Mouse (Mus musculus) limb, embryonic 11.5 days (tissue): Measurements from ENCODE around the gene Ear2. TPM values are rescaled to one million over a fixed set of nuclear protein-coding genes. Genes with fewer than 3 reads are reported as not detected.
"Not testable (repeated sequence)": the region's sequence is repeated elsewhere in the genome, so short reads cannot be mapped to it uniquely, and the experiment has no call there.

Experiments
- ATAC-seq: fragments of 200-750 bp; cut with Nextera tagmentation; 2 replicates; pipeline ENCODE4 v1.8.0; 2017; ENCODE audit warnings: low read depth; ENCODE audit not compliant: insufficient number of reproducible peaks, low FRiP score, low TSS enrichment
- DNase-seq: peaks from one replicate; pipeline ENCODE4 v3.0.0-alpha.2; 2015; ENCODE audit warnings: low spot score
- H3K27ac ChIP-seq: fragments of 300-500 bp; sonication (generic); replicated peaks from 2 replicates; pipeline ENCODE4 v1.5.1; 2014; ENCODE audit warnings: low read depth, mild to moderate bottlenecking, low read length
- H3K27me3 ChIP-seq: fragments of 300-500 bp; sonication (generic); 2 replicates; pipeline ENCODE4 v1.6.1; 2014; ENCODE audit warnings: mild to moderate bottlenecking, low read length, mixed read lengths; ENCODE audit not compliant: control insufficient read depth, insufficient read depth
- H3K36me3 ChIP-seq: fragments of 300-500 bp; sonication (generic); 2 replicates; pipeline ENCODE4 v1.6.1; 2014; ENCODE audit warnings: mild to moderate bottlenecking, low read length, moderate library complexity, mixed read lengths; ENCODE audit not compliant: control insufficient read depth, insufficient read depth
- H3K4me1 ChIP-seq: fragments of 300-500 bp; sonication (generic); 2 replicates; pipeline ENCODE4 v1.6.1; 2014; ENCODE audit warnings: low read length, mixed read lengths; ENCODE audit not compliant: control insufficient read depth, insufficient read depth
- H3K4me2 ChIP-seq: fragments of 300-500 bp; sonication (generic); 2 replicates; pipeline ENCODE4 v1.6.1; 2014; ENCODE audit warnings: low read depth, mild to moderate bottlenecking, moderate library complexity; ENCODE audit not compliant: severe bottlenecking
- H3K4me3 ChIP-seq: fragments of 300-500 bp; sonication (generic); 2 replicates; pipeline ENCODE4 v1.5.1; 2014; ENCODE audit warnings: low read depth, low read length
- H3K9ac ChIP-seq: fragments of 300-500 bp; sonication (generic); 2 replicates; pipeline ENCODE4 v1.6.1; 2014; ENCODE audit warnings: mild to moderate bottlenecking, low read length
- H3K9me3 ChIP-seq: fragments of 300-500 bp; sonication (generic); 2 replicates; pipeline ENCODE4 v1.6.1; 2016; ENCODE audit warnings: low read length; ENCODE audit not compliant: control insufficient read depth
- WGBS: fragments of 180-500 bp; shearing (Covaris S2); extraction: QIAGEN DNeasy Blood & Tissue Kit; methylation state at CpG from one replicate; pipeline ENCODE4 v1.1.7; 2014; 5-methylcytosine and 5-hydroxymethylcytosine counted together
- polyA plus RNA-seq: library from polyadenylated mRNA; unstranded; fragments of >200 nt; fragmentation: Nextera tagmentation; extraction: Ambion mirVana; gene quantifications from 2 replicates; pipeline ENCODE4 v1.2.1, GENCODE M21; 2014

Ear2 gene
- polyA plus RNA-seq = 0.28 TPM in 1 of 2 replicates, not detected in the other

DNA sequence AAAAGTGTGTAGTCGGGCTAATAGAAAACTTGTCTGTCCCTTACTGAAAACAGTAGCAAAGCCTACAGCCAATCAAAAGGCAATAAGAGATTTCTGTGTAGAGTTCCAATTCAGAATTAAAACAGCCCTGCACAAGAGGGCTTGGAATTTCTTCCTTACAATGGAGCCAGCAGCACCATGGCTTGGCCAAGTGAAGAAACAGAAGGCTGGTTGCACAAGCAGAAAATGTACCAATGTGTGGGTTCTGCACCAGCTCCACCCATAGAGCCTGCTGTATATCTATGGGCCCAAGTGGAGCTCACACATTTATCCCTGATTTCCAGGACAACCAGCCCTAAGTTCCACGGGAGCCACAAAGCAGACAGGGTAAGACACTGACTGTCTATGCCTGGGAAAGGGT, at the start of gene Ear2:
TSS of gene Ear2 (plus strand) at position 301 of the 400 bp plus-strand sequence.
- not testable (repeated sequence) for DNase-seq, ATAC-seq, H3K27me3 ChIP-seq, H3K4me1 ChIP-seq, H3K36me3 ChIP-seq, H3K27ac ChIP-seq, H3K4me2 ChIP-seq, H3K9ac ChIP-seq, H3K9me3 ChIP-seq, H3K4me3 ChIP-seq
- 88% methylated on average over 2 of the region's 2 CpGs for WGBS

DNA sequence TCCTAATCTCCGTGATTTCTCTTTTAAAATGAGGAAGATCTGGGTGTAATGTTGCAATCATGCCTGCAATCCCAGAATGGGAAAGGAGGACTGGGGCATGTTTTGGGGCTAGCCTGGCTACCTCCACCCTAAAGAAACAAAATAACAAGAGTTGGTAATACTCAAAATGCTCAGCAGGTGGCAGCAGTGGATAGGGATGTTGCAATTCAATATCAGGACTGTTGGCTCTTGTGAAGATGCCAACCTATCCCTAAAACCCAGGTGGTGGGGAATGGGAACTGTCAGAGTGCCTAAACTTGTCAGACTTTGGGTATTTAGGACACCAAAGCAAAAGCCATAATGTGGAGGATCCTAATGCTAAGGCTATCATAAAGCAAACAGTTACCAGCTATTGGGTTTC, 34.6 kb upstream of the Ear2 start:
- H3K27me3 ChIP-seq, H3K4me2 ChIP-seq, H3K36me3 ChIP-seq, H3K27ac ChIP-seq, ATAC-seq, H3K4me3 ChIP-seq, H3K4me1 ChIP-seq, H3K9me3 ChIP-seq, H3K9ac ChIP-seq: not testable (repeated sequence)
- peak; percentile 23 for DNase-seq
- WGBS = 81% methylated on average over 1 of the region's 1 CpGs

DNA sequence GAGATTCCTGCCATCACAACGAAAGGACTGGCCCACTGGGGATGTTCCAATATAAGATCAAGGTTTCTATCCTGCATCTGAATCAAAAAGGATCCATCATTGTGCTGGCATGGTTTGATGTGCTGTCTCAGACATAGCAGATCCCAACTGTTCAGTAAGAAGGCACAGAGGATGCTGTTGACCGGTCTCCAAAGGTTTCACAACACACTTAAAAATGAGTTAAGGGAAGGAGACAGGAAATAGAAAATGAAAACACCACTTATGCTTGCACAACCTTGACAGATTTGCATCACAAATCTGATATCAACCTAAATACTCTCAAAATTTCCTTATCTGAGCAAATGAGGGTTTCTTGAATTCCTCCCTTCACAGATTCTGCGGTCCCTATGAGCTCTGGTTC, 31.9 kb upstream of the Ear2 start:
- 77% methylated on average over 1 of the region's 3 CpGs for WGBS
- H3K9ac ChIP-seq, H3K4me2 ChIP-seq, ATAC-seq, DNase-seq, H3K27ac ChIP-seq, H3K27me3 ChIP-seq, H3K4me1 ChIP-seq, H3K4me3 ChIP-seq, H3K36me3 ChIP-seq, H3K9me3 ChIP-seq: not testable (repeated sequence)

DNA sequence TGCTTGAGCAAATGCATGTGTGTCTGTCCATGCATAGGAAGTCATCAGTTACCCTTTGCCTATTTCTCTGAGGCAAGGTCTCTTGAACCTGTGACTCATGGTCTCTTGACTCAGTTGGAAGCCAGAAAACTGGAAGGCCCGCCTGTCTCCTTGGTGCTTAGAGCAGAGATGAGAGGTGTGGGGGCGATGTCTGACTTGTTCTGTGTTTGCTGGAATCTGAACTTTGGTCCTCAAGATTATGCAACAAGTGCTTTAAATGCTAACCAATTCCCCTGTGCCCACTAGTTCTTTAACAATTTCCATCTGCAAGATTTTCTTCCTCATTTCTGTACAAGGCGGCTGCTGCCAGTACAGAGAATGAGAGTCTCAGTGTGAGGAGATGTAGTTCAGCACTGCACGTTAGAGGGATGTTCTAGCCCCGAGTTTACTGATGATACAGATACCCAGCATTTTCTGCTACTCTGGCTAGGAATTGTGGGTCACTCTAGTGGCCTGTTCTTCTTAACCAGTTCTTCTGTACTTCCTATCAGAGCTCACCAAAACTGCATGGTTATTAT, 24.6 kb upstream of the Ear2 start:
- DNase-seq, H3K27me3 ChIP-seq, H3K4me3 ChIP-seq, H3K4me2 ChIP-seq, H3K4me1 ChIP-seq, H3K36me3 ChIP-seq, ATAC-seq, H3K27ac ChIP-seq, H3K9ac ChIP-seq, H3K9me3 ChIP-seq: not testable (repeated sequence)
- 78% methylated on average over 4 of the region's 5 CpGs for WGBS

DNA sequence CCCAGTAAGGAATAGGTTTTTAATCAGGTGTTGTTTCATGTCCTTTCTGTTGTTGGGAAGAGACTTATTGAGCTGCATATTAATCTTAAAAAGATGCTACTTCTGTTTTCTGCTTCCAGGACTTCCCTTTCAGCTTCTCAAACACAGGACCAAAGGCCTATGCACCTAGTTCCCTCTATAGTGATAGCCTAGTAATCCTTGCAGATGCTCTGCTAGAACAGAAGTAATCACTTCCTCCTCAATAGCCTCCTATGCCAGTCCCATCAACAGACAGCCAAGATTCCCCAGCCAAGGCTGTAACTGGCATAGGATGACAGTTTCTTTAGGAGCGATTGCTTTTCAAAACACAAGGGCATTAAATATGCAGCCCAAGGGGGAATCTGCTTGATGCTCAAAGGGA, 15.9 kb upstream of the Ear2 start:
- H3K36me3 ChIP-seq, H3K9me3 ChIP-seq, H3K27ac ChIP-seq, H3K4me2 ChIP-seq, H3K27me3 ChIP-seq, H3K4me3 ChIP-seq, ATAC-seq, H3K9ac ChIP-seq, H3K4me1 ChIP-seq, DNase-seq: not testable (repeated sequence)
- 96% methylated on average over 1 of the region's 1 CpGs for WGBS

DNA sequence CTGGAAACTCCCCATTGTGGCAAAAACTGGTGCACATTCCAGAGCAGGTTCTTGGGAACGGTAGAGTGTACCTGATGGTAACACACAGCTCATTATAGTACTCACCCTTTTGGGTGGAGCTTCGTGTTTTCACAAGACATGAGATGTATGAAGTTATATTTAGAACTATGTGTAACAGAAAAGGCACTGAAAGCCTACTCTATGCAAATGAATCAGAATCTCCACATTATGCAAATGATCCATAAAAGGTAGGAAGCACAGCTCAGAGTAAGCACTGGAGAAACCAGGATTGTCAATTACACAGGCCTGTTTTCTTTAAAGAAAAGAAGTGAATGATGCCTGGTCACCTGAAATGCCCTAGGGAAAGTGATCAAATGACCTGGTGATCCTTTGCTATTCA, 14.9 kb upstream of the Ear2 start:
- 79% methylated on average over 2 of the region's 2 CpGs for WGBS
- H3K27ac ChIP-seq, H3K4me3 ChIP-seq, H3K4me2 ChIP-seq, H3K9ac ChIP-seq, H3K27me3 ChIP-seq, ATAC-seq, H3K9me3 ChIP-seq, H3K36me3 ChIP-seq, DNase-seq, H3K4me1 ChIP-seq: not testable (repeated sequence)

DNA sequence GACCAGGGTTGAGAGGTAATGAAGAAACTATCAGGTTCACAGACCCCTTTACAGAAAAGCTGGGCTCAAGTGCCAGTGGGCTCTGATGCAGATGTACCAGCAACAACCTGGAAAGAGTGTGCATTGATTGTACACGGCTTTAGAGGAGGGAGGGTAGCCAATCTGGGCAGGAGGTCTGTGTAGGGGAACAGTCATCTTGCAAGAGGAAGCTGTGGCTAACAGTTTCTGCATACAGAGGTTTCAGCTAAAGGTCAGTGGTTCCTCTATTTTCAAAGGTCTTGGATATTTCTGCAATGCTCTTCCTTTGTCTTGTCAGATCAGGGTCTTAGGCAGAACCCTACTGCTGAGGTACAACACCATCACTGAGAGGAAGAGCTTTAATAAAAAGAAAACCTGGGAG, 10.9 kb upstream of the Ear2 start:
- H3K4me3 ChIP-seq, H3K4me1 ChIP-seq, H3K9ac ChIP-seq, H3K36me3 ChIP-seq, H3K9me3 ChIP-seq, ATAC-seq, H3K27me3 ChIP-seq, H3K4me2 ChIP-seq, H3K27ac ChIP-seq, DNase-seq: not testable (repeated sequence)
- 73% methylated on average over 1 of the region's 1 CpGs for WGBS

DNA sequence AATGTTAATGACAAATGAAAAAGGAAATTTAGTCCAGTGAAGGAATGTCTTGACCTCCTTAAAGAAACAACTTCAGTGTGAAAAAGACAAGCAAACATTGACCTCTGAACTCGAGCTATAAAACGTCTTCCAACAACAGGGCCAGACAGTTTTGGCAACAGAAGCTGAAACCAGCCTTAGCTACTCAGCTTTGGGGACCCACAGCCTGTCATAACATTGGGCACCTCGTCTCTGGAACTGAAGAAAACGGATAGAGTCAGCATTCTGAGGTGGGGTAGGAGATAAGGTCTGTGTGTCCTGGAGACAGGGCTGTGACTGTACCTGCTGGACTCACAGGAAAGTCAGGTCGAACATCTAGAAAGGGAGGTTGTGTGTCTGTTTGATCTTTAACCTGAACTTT, 8.0 kb upstream of the Ear2 start:
- not testable (repeated sequence) for ATAC-seq, H3K27ac ChIP-seq, DNase-seq, H3K4me1 ChIP-seq, H3K9ac ChIP-seq, H3K9me3 ChIP-seq, H3K27me3 ChIP-seq, H3K36me3 ChIP-seq, H3K4me2 ChIP-seq, H3K4me3 ChIP-seq
- 58% methylated on average over 5 of the region's 5 CpGs for WGBS

DNA sequence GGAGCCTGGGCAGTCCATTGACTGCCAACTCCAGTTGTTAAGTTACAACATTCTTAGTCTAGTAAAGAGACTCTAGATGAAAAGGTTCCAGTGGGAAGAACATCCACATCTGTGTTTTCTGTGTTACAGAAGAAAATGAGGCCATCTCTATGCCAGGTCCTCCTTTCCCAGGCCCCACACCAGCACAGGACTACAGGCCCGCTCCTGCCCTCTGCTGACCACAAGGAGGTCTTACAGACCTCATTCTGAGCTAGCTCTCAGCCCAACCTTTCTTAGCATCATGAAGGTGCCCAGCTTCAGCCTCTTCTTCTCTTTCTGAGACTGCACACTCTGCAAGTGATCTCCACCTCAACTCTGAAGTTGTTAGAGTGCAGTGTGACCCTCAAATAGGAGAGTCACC, 2.4 kb upstream of the Ear2 start:
- H3K27me3 ChIP-seq, DNase-seq, H3K9ac ChIP-seq, H3K4me3 ChIP-seq, H3K4me1 ChIP-seq, H3K9me3 ChIP-seq, H3K4me2 ChIP-seq, H3K36me3 ChIP-seq, H3K27ac ChIP-seq, ATAC-seq: not testable (repeated sequence)
- WGBS = no CpG with 5 or more reads among the region's 1 CpGs
